18 mouse cellular contexts compared by ENCODE assay signal in the genomic region with DNA sequence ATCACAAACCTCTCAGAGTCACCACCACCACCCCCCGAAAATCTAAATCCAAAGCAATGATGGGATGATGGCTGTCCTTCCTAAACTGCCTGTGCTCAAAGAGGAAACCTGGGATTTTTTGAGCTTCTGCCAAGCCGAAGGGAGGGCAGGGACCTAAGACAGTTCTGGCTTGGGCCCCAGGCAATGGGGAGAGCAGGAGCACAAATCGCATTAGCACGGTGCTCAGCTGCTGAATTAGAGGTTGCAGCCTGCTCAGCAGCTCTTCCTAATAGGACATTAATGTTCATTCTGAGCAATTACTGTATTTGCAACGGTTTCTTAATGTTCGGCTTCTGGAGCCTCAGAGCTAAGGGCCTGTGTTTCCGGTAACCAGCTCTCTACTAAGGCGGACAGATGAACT. TPM values are rescaled to one million over a fixed set of nuclear protein-coding genes. Genes with fewer than 3 reads are reported as not detected.
DNase-seq lines count a peak whose midpoint lies in the region; ATAC-seq lines count a peak whose summit lies in the region.
"Had no signal": no experiment of that assay in that cellular context is flagged by ENCODE, and none has a peak within 500 bp of the region (broad histone marks: within the 10 kb centered on the region; RNA-seq: fewer than 3 reads in every experiment).

No protein-coding gene starts in this region.

- DNase-seq in embryonic facial prominence, embryonic 14.5 days (ENCODE audit: low spot score) = peak; percentile 63
- DNase-seq in embryonic facial prominence, embryonic 10.5 days (ENCODE audit: low spot score) = no peak
- no peak for DNase-seq in neural tube, embryonic 10.5 days (ENCODE audit: extremely low spot score, low spot score)
- DNase-seq in heart, embryonic 10.5 days (ENCODE audit: low spot score) = no peak
- no peak for DNase-seq in right cerebral cortex, postnatal 4 days
- DNase-seq: heart, postnatal 36 days had no signal

- no peak overlapping the region for H3K27ac ChIP-seq in embryonic facial prominence, embryonic 14.5 days (replicated peaks; ENCODE audit: low read depth, low read length)
- H3K27ac ChIP-seq in embryonic facial prominence, embryonic 10.5 days (replicated peaks) = no peak overlapping the region
- H3K27ac ChIP-seq in neural tube, embryonic 13.5 days (replicated peaks) = peak overlapping the region; percentile 71
- peak overlapping the region; percentile 3; the same call in 1 of the 2 replicates for H3K27ac ChIP-seq in hindbrain, embryonic 16.5 days (ENCODE audit: low read depth, low read length)
- H3K27ac ChIP-seq in stomach, embryonic 16.5 days (ENCODE audit: low read length) = no peak overlapping the region
- H3K27ac ChIP-seq in heart, embryonic 10.5 days = no peak overlapping the region
- H3K27ac ChIP-seq: forebrain, embryonic 12.5 days; limb, embryonic 15.5 days had no signal

- H3K4me2 ChIP-seq in embryonic facial prominence, embryonic 14.5 days (ENCODE audit: low read depth, low read length) = no peak overlapping the region
- no peak overlapping the region for H3K4me2 ChIP-seq in neural tube, embryonic 13.5 days
- H3K4me2 ChIP-seq in hindbrain, embryonic 16.5 days (ENCODE audit: low read length) = no peak overlapping the region
- H3K4me2 ChIP-seq in stomach, embryonic 16.5 days (ENCODE audit: low read depth, low read length) = no peak overlapping the region
- H3K4me2 ChIP-seq: forebrain, embryonic 12.5 days; limb, embryonic 15.5 days had no signal

- ATAC-seq in embryonic facial prominence, embryonic 14.5 days (ENCODE audit: low read depth) = peak; percentile 67
- peak; percentile 82 for ATAC-seq in neural tube, embryonic 13.5 days (ENCODE audit: low read depth)
- peak; percentile 77 for ATAC-seq in hindbrain, embryonic 16.5 days
- ATAC-seq in stomach, embryonic 16.5 days (ENCODE audit: insufficient read depth, low FRiP score) = 0 out of 2 replicates have a peak, but pooled peaks have one; percentile 25
- ATAC-seq: intestine, embryonic 16.5 days; lung, postnatal 0 days had no signal

- WGBS in embryonic facial prominence, embryonic 14.5 days = 45% methylated on average over 8 of the region's 8 CpGs
- WGBS in embryonic facial prominence, embryonic 10.5 days = 65% methylated on average over 8 of the region's 8 CpGs
- WGBS in neural tube, embryonic 13.5 days = 36% methylated on average over 8 of the region's 8 CpGs
- 51% methylated on average over 8 of the region's 8 CpGs for WGBS in hindbrain, embryonic 16.5 days
- 71% methylated on average over 8 of the region's 8 CpGs for WGBS in stomach, embryonic 16.5 days
- WGBS in heart, embryonic 10.5 days = 87% methylated on average over 8 of the region's 8 CpGs

- H3K4me1 ChIP-seq in embryonic facial prominence, embryonic 14.5 days (ENCODE audit: control insufficient read depth, insufficient read depth, low read length) = no peaks in the 10 kb centered on the region; the same call in 1 of the 2 replicates
- peaks cover 25% of the 10 kb centered on the region for H3K4me1 ChIP-seq in embryonic facial prominence, embryonic 10.5 days
- peaks cover 42% of the 10 kb centered on the region for H3K4me1 ChIP-seq in neural tube, embryonic 13.5 days (replicated peaks)
- H3K4me1 ChIP-seq in hindbrain, embryonic 16.5 days (ENCODE audit: control insufficient read depth, insufficient read depth, low read depth, low read length) = peaks cover 10% of the 10 kb centered on the region
- peaks cover 6% of the 10 kb centered on the region; the same call in 1 of the 2 replicates for H3K4me1 ChIP-seq in stomach, embryonic 16.5 days (ENCODE audit: control insufficient read depth, insufficient read depth, low read length)
- peaks cover 11% of the 10 kb centered on the region for H3K4me1 ChIP-seq in heart, embryonic 10.5 days
- H3K4me1 ChIP-seq: limb, embryonic 15.5 days had no signal

- no peak overlapping the region for H3K4me3 ChIP-seq in embryonic facial prominence, embryonic 14.5 days (ENCODE audit: low read depth, low read length)
- no peak overlapping the region for H3K4me3 ChIP-seq in embryonic facial prominence, embryonic 10.5 days
- H3K4me3 ChIP-seq in neural tube, embryonic 13.5 days = no peak overlapping the region
- no peak overlapping the region for H3K4me3 ChIP-seq in hindbrain, embryonic 16.5 days (ENCODE audit: low read length)
- no peak overlapping the region for H3K4me3 ChIP-seq in stomach, embryonic 16.5 days (replicated peaks; ENCODE audit: low read length)
- H3K4me3 ChIP-seq in heart, embryonic 10.5 days = no peak overlapping the region
- H3K4me3 ChIP-seq: forebrain, embryonic 12.5 days; limb, embryonic 15.5 days had no signal

- H3K27me3 ChIP-seq in embryonic facial prominence, embryonic 14.5 days (replicated peaks; ENCODE audit: control insufficient read depth, insufficient read depth, low read length) = no peaks in the 10 kb centered on the region
- peaks cover 5% of the 10 kb centered on the region; the same call in 1 of the 2 replicates for H3K27me3 ChIP-seq in embryonic facial prominence, embryonic 10.5 days (replicated peaks; ENCODE audit: low read depth, poor library complexity, severe bottlenecking)
- no peaks in the 10 kb centered on the region for H3K27me3 ChIP-seq in neural tube, embryonic 13.5 days
- no peaks in the 10 kb centered on the region for H3K27me3 ChIP-seq in hindbrain, embryonic 16.5 days (replicated peaks; ENCODE audit: control insufficient read depth, insufficient read depth, low read length)
- no peaks in the 10 kb centered on the region for H3K27me3 ChIP-seq in stomach, embryonic 16.5 days (ENCODE audit: control insufficient read depth, insufficient read depth, low read length)
- H3K27me3 ChIP-seq in heart, embryonic 10.5 days (ENCODE audit: insufficient read depth, poor library complexity, severe bottlenecking) = peaks cover 8% of the 10 kb centered on the region; the same call in 1 of the 2 replicates
- H3K27me3 ChIP-seq: limb, embryonic 15.5 days had no signal

- no peak overlapping the region for H3K9ac ChIP-seq in embryonic facial prominence, embryonic 14.5 days (ENCODE audit: low read depth, low read length)
- no peak overlapping the region for H3K9ac ChIP-seq in neural tube, embryonic 13.5 days
- 0 out of 2 replicates have a peak overlapping the region, but pooled peaks have one; percentile 8 for H3K9ac ChIP-seq in hindbrain, embryonic 16.5 days (ENCODE audit: low read depth, low read length)
- no peak overlapping the region for H3K9ac ChIP-seq in stomach, embryonic 16.5 days (ENCODE audit: low read length)
- H3K9ac ChIP-seq: forebrain, embryonic 12.5 days; limb, embryonic 15.5 days had no signal

- no peaks in the 10 kb centered on the region for H3K36me3 ChIP-seq in embryonic facial prominence, embryonic 14.5 days (ENCODE audit: control insufficient read depth, insufficient read depth, low read length)
- no peaks in the 10 kb centered on the region for H3K36me3 ChIP-seq in embryonic facial prominence, embryonic 10.5 days (replicated peaks)
- H3K36me3 ChIP-seq in neural tube, embryonic 13.5 days = no peaks in the 10 kb centered on the region
- H3K36me3 ChIP-seq in hindbrain, embryonic 16.5 days (ENCODE audit: control insufficient read depth, insufficient read depth, low read length) = no peaks in the 10 kb centered on the region
- no peaks in the 10 kb centered on the region for H3K36me3 ChIP-seq in stomach, embryonic 16.5 days (ENCODE audit: control insufficient read depth, insufficient read depth, low read length)
- no peaks in the 10 kb centered on the region for H3K36me3 ChIP-seq in heart, embryonic 10.5 days
- H3K36me3 ChIP-seq: forebrain, embryonic 12.5 days; limb, embryonic 15.5 days had no signal

- H3K9me3 ChIP-seq in embryonic facial prominence, embryonic 14.5 days (ENCODE audit: control insufficient read depth, low read length) = no peaks in the 10 kb centered on the region
- H3K9me3 ChIP-seq in embryonic facial prominence, embryonic 10.5 days = no peaks in the 10 kb centered on the region
- H3K9me3 ChIP-seq in neural tube, embryonic 13.5 days = no peaks in the 10 kb centered on the region
- no peaks in the 10 kb centered on the region for H3K9me3 ChIP-seq in hindbrain, embryonic 16.5 days (ENCODE audit: control insufficient read depth, low read length)
- no peaks in the 10 kb centered on the region for H3K9me3 ChIP-seq in stomach, embryonic 16.5 days (replicated peaks; ENCODE audit: control insufficient read depth, low read length)
- no peaks in the 10 kb centered on the region for H3K9me3 ChIP-seq in heart, embryonic 10.5 days
- H3K9me3 ChIP-seq: forebrain, embryonic 12.5 days; limb, embryonic 15.5 days had no signal

RNA-seq across cellular contexts. Expression of a gene that starts 17.0 kb away (rescaled TPM):
- 1.2 and 1.6 TPM in 2 replicates for polyA plus RNA-seq in embryonic facial prominence, embryonic 14.5 days (2014; fragmentation: Nextera tagmentation; extraction: Ambion mirVana)
- 0.69 and 1.2 TPM in 2 replicates for polyA plus RNA-seq in embryonic facial prominence, embryonic 10.5 days (2016; fragmentation: Nextera tagmentation; extraction: Ambion mirVana)
- polyA plus RNA-seq in neural tube, embryonic 13.5 days (2015; fragmentation: Nextera tagmentation; extraction: Ambion mirVana) = 0.87 and 0.98 TPM in 2 replicates
- polyA plus RNA-seq in hindbrain, embryonic 16.5 days (2015; fragmentation: Nextera tagmentation; extraction: Ambion mirVana) = 0.50 and 0.57 TPM in 2 replicates
- polyA plus RNA-seq in stomach, embryonic 16.5 days (2015; fragmentation: Nextera tagmentation; extraction: Ambion mirVana) = 1.8 and 3.6 TPM in 2 replicates
- 1.7 and 1.8 TPM in 2 replicates for polyA plus RNA-seq in heart, embryonic 10.5 days (2016; fragmentation: Nextera tagmentation; extraction: Ambion mirVana)

RNA-seq across cellular contexts. Expression of a gene that starts 44.4 kb away (rescaled TPM):
- polyA plus RNA-seq in embryonic facial prominence, embryonic 14.5 days (2014; fragmentation: Nextera tagmentation; extraction: Ambion mirVana) = 30.4 and 31.9 TPM in 2 replicates
- 30.4 and 32.6 TPM in 2 replicates for polyA plus RNA-seq in embryonic facial prominence, embryonic 10.5 days (2016; fragmentation: Nextera tagmentation; extraction: Ambion mirVana)
- 38.0 and 41.3 TPM in 2 replicates for polyA plus RNA-seq in neural tube, embryonic 13.5 days (2015; fragmentation: Nextera tagmentation; extraction: Ambion mirVana)
- 30.3 and 30.8 TPM in 2 replicates for polyA plus RNA-seq in hindbrain, embryonic 16.5 days (2015; fragmentation: Nextera tagmentation; extraction: Ambion mirVana)
- polyA plus RNA-seq in stomach, embryonic 16.5 days (2015; fragmentation: Nextera tagmentation; extraction: Ambion mirVana) = 26.6 and 27.1 TPM in 2 replicates
- polyA plus RNA-seq in heart, embryonic 10.5 days (2016; fragmentation: Nextera tagmentation; extraction: Ambion mirVana) = 21.7 and 22.6 TPM in 2 replicates

RNA-seq across cellular contexts. Expression of a gene that starts 44.5 kb away (rescaled TPM):
- 13.4 and 14.9 TPM in 2 replicates for polyA plus RNA-seq in embryonic facial prominence, embryonic 14.5 days (2014; fragmentation: Nextera tagmentation; extraction: Ambion mirVana)
- polyA plus RNA-seq in embryonic facial prominence, embryonic 10.5 days (2016; fragmentation: Nextera tagmentation; extraction: Ambion mirVana) = 23.7 and 26.4 TPM in 2 replicates
- 14.2 and 15.4 TPM in 2 replicates for polyA plus RNA-seq in neural tube, embryonic 13.5 days (2015; fragmentation: Nextera tagmentation; extraction: Ambion mirVana)
- 9.6 and 12.0 TPM in 2 replicates for polyA plus RNA-seq in hindbrain, embryonic 16.5 days (2015; fragmentation: Nextera tagmentation; extraction: Ambion mirVana)
- 15.0 TPM in 2 replicates for polyA plus RNA-seq in stomach, embryonic 16.5 days (2015; fragmentation: Nextera tagmentation; extraction: Ambion mirVana)
- polyA plus RNA-seq in heart, embryonic 10.5 days (2016; fragmentation: Nextera tagmentation; extraction: Ambion mirVana) = 21.7 and 26.6 TPM in 2 replicates

RNA-seq across cellular contexts. Expression of a gene that starts 51.5 kb away (rescaled TPM):
- not detected in 2 replicates for polyA plus RNA-seq in embryonic facial prominence, embryonic 14.5 days (2014; fragmentation: Nextera tagmentation; extraction: Ambion mirVana)
- polyA plus RNA-seq in embryonic facial prominence, embryonic 10.5 days (2016; fragmentation: Nextera tagmentation; extraction: Ambion mirVana) = not detected in 2 replicates
- not detected in 2 replicates for polyA plus RNA-seq in neural tube, embryonic 13.5 days (2015; fragmentation: Nextera tagmentation; extraction: Ambion mirVana)
- polyA plus RNA-seq in hindbrain, embryonic 16.5 days (2015; fragmentation: Nextera tagmentation; extraction: Ambion mirVana) = not detected in 2 replicates
- 0.91 and 1.0 TPM in 2 replicates for polyA plus RNA-seq in stomach, embryonic 16.5 days (2015; fragmentation: Nextera tagmentation; extraction: Ambion mirVana)
- 0.28 TPM in 1 of 2 replicates, not detected in the other for polyA plus RNA-seq in heart, embryonic 10.5 days (2016; fragmentation: Nextera tagmentation; extraction: Ambion mirVana)
- polyA plus RNA-seq: forebrain, embryonic 12.5 days; frontal cortex, adult 2 months; heart, embryonic 14.5 days; kidney, embryonic 14.5 days; liver, embryonic 16.5 days; lung, postnatal 0 days; neural tube, embryonic 11.5 days had no signal

Comparison
In these comparisons a context has a peak if more than half of its experiments do, and no peak if none do; other contexts are left out.
1. ATAC-seq: peak in every context shown above with its lines; median percentile 82 in neural tube, embryonic 13.5 days; 77 in hindbrain, embryonic 16.5 days; 67 in embryonic facial prominence, embryonic 14.5 days; 25 in stomach, embryonic 16.5 days.
2. H3K27ac ChIP-seq: peak in neural tube, embryonic 13.5 days (single experiment) and hindbrain, embryonic 16.5 days (single experiment); none in embryonic facial prominence, embryonic 14.5 days (single experiment), embryonic facial prominence, embryonic 10.5 days (single experiment), stomach, embryonic 16.5 days (single experiment) and heart, embryonic 10.5 days (single experiment).